21 mouse cellular contexts compared by ENCODE assay signal in the genomic region with DNA sequence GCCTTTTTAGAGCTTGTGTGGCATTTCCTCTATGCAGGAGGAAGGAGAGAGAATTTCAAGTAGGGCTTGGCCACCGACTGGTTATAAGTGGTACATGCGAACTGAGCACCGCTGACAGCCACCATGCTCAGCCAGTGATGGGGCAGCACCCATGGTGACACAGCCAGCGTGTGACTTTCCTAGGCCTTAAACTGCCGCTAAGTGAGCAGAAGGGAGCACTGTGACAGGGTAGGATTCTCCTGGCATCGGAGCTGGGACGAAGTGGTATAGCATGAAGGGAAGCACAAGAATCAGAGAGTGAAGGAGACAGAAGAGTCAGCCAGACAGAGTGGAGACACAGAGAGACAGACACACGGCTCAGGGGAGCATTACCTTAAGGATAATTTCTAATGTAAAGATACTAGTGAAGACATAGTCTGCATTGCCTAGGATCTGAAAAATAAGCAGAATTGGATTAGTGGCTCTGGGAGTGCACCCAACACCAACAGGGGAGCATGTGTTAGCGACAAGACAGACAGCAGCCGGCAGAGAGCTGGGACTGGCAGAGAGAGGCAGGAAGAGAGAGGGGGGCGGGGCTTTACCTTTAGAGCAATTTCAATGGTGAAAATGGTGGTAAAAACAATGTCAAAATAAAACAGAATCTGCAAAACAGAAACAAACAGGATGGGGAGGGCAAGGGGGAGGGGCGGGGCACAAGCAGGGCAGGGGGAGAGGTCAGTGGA.
A peak's percentile ranks its signal among the peaks of the same experiment; 100 is the strongest.
DNase-seq lines count a peak whose midpoint lies in the region; ATAC-seq and TF ChIP-seq lines count a peak whose summit lies in the region.
"Had no signal": no experiment of that assay in that cellular context is flagged by ENCODE, and none has a peak within 500 bp of the region (broad histone marks: within the 10 kb centered on the region; RNA-seq: fewer than 3 reads in every experiment).

No protein-coding gene starts in this region.

- WGBS in forebrain, embryonic 15.5 days: 71% methylated on average over 12 of the region's 12 CpGs
- WGBS in forebrain, embryonic 10.5 days: 81% methylated on average over 12 of the region's 12 CpGs
- 48% methylated on average over 12 of the region's 12 CpGs for WGBS in cerebellum, adult 2 months

- H3K4me3 ChIP-seq in forebrain, embryonic 15.5 days: no peak overlapping the region
- no peak overlapping the region for H3K4me3 ChIP-seq in forebrain, embryonic 10.5 days
- H3K4me3 ChIP-seq in cerebellum, adult 2 months (replicated peaks; ENCODE audit: insufficient read depth, low read depth, low read length): no peak overlapping the region
- H3K4me3 ChIP-seq: embryonic facial prominence, embryonic 10.5 days; heart, embryonic 12.5 days; limb, embryonic 12.5 days; liver, embryonic 13.5 days; midbrain, embryonic 15.5 days; neural tube, embryonic 15.5 days had no signal

- peaks cover 13% of the 10 kb centered on the region for H3K4me1 ChIP-seq in forebrain, embryonic 15.5 days
- H3K4me1 ChIP-seq in forebrain, embryonic 10.5 days: no peaks in the 10 kb centered on the region
- peaks cover 14% of the 10 kb centered on the region for H3K4me1 ChIP-seq in cerebellum, adult 2 months (ENCODE audit: control insufficient read depth, insufficient read depth, low read length)
- H3K4me1 ChIP-seq: embryonic facial prominence, embryonic 10.5 days; heart, embryonic 12.5 days; limb, embryonic 12.5 days; liver, embryonic 13.5 days; midbrain, embryonic 15.5 days; neural tube, embryonic 15.5 days had no signal

- H3K4me2 ChIP-seq in forebrain, embryonic 15.5 days (replicated peaks): no peak overlapping the region
- H3K4me2 ChIP-seq: heart, embryonic 12.5 days; hindbrain, embryonic 14.5 days; limb, embryonic 12.5 days; liver, embryonic 13.5 days; lung, embryonic 14.5 days; midbrain, embryonic 15.5 days; neural tube, embryonic 15.5 days had no signal

- DNase-seq in forebrain, embryonic 10.5 days (ENCODE audit: extremely low spot score, low spot score): no peak
- DNase-seq in cerebellum, adult 2 months: peak; percentile 37 to 55
- DNase-seq in cerebellum, postnatal 36 days: peak; percentile 42 to 45
- DNase-seq in layer of hippocampus, postnatal 14 days (ENCODE audit: low spot score in 2 of 2): peak; percentile 35 to 72
- no peak for DNase-seq in adrenal gland, postnatal 36 days
- no peak for DNase-seq in thymus, postnatal 4 days
- no peak for DNase-seq in heart, postnatal 10 days
- DNase-seq: B cell, adult 2 months; kidney, postnatal 4 days; liver, embryonic 13.5 days; lung, postnatal 36 days; right cerebral cortex, postnatal 25 days; thymus, adult 2 months had no signal

- H3K9me3 ChIP-seq in forebrain, embryonic 15.5 days: no peaks in the 10 kb centered on the region
- no peaks in the 10 kb centered on the region for H3K9me3 ChIP-seq in forebrain, embryonic 10.5 days
- H3K9me3 ChIP-seq: embryonic facial prominence, embryonic 10.5 days; heart, embryonic 12.5 days; limb, embryonic 12.5 days; liver, embryonic 13.5 days; midbrain, embryonic 15.5 days; neural tube, embryonic 15.5 days had no signal

- intact Hi-C loops in heart, postnatal 10 days (cut with DNase I): no loop called here

- no peaks in the 10 kb centered on the region for H3K27me3 ChIP-seq in forebrain, embryonic 15.5 days
- H3K27me3 ChIP-seq in forebrain, embryonic 10.5 days (ENCODE audit: poor library complexity, severe bottlenecking): no peaks in the 10 kb centered on the region
- no peaks in the 10 kb centered on the region for H3K27me3 ChIP-seq in cerebellum, adult 2 months (ENCODE audit: control insufficient read depth, insufficient read depth, low read length)
- H3K27me3 ChIP-seq: heart, embryonic 12.5 days; limb, embryonic 12.5 days; liver, embryonic 13.5 days; midbrain, embryonic 15.5 days; neural tube, embryonic 15.5 days had no signal

- ATAC-seq in forebrain, embryonic 15.5 days (replicated peaks): peak; percentile 71
- ATAC-seq: midbrain, embryonic 15.5 days had no signal

- no peaks in the 10 kb centered on the region; the same call in 1 of the 2 replicates for H3K36me3 ChIP-seq in forebrain, embryonic 15.5 days
- H3K36me3 ChIP-seq in forebrain, embryonic 10.5 days (replicated peaks): no peaks in the 10 kb centered on the region
- H3K36me3 ChIP-seq: embryonic facial prominence, embryonic 10.5 days; liver, embryonic 13.5 days; midbrain, embryonic 15.5 days had no signal

- H3K9ac ChIP-seq in forebrain, embryonic 15.5 days (replicated peaks): no peak overlapping the region
- H3K9ac ChIP-seq: heart, embryonic 12.5 days; hindbrain, embryonic 14.5 days; limb, embryonic 12.5 days; liver, embryonic 13.5 days; lung, embryonic 14.5 days; midbrain, embryonic 15.5 days; neural tube, embryonic 15.5 days had no signal

- no peak for TF ChIP-seq POLR2A in cerebellum, adult 2 months (IDR thresholded peaks at IDR 0.05; ENCODE audit: borderline replicate concordance, insufficient read depth, low read length)

- no peak for TF ChIP-seq CTCF in cerebellum, adult 2 months (IDR thresholded peaks at IDR 0.05; ENCODE audit: borderline replicate concordance, insufficient read depth, low read depth, low read length)

- peak overlapping the region; percentile 76 for H3K27ac ChIP-seq in forebrain, embryonic 15.5 days (replicated peaks)
- H3K27ac ChIP-seq in forebrain, embryonic 10.5 days: no peak overlapping the region
- H3K27ac ChIP-seq in cerebellum, adult 2 months (ENCODE audit: insufficient read depth, low read length): 0 out of 2 replicates have a peak overlapping the region, but pooled peaks have one; percentile 12
- H3K27ac ChIP-seq: embryonic facial prominence, embryonic 10.5 days; hindbrain, embryonic 14.5 days; limb, embryonic 12.5 days; liver, embryonic 13.5 days; midbrain, embryonic 15.5 days; neural tube, embryonic 15.5 days had no signal

Comparison
In these comparisons a context has a peak if more than half of its experiments do, and no peak if none do; other contexts are left out.
1. DNase-seq: peak in cerebellum, adult 2 months (2 of 2), cerebellum, postnatal 36 days (2 of 2) and layer of hippocampus, postnatal 14 days (2 of 2); none in forebrain, embryonic 10.5 days (single experiment), adrenal gland, postnatal 36 days (0 of 2), thymus, postnatal 4 days (single experiment) and heart, postnatal 10 days (0 of 2).